Mouse (Mus musculus): ENCODE results near the gene Actr5. TPM values are rescaled to one million over a fixed set of nuclear protein-coding genes. Genes with fewer than 3 reads are reported as not detected.

Actr5 gene
- polyA plus RNA-seq (2015; fragmentation: Nextera tagmentation; extraction: Ambion mirVana): 5.6 and 6.1 TPM in 2 replicates

DNA sequence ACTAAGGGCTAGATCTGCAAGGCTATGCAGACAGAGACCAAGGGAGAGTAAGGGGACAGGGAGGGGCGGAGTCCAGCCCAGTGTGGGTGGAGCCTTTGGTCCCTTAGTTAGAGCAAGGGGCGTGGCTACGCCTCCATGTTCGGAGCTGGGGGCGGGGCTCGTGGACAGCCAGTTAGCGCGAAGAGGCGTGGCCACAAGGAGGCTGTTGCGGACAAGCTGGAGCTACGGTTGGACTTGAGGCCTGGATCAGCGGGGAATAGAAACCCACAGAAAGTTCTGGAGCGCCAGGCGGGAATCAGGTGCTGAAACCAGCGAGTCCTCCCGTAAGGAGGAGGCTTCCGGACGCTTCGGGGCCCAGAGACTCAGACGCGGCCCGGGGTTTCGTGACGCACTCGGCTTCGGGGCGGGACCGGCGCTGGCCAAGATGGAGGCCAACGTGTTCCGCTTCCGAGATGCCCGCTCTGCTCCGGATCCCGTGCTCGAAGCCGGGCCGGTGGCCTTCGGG, at the start of gene Actr5:
TSS of gene Actr5 (plus strand) at position 171 of the 505 bp plus-strand sequence.
- H3K9ac ChIP-seq (ENCODE audit: low read length): peak within 1 kb of the TSS; percentile 86
- peak within 1 kb of the TSS; percentile 83 for H3K4me2 ChIP-seq (ENCODE audit: low read depth, low read length)
- peaks cover 20% of the 10 kb centered on the region for H3K36me3 ChIP-seq (ENCODE audit: control insufficient read depth, insufficient read depth)
- H3K4me3 ChIP-seq (ENCODE audit: low read length): peak within 1 kb of the TSS; percentile 81
- H3K9me3 ChIP-seq (replicated peaks; ENCODE audit: control insufficient read depth, low read length): no peaks in the 10 kb centered on the region
- H3K27ac ChIP-seq (ENCODE audit: low read length): peak within 1 kb of the TSS; percentile 88
- WGBS: 0% methylated on average over 39 of the region's 39 CpGs
- H3K27me3 ChIP-seq (ENCODE audit: control insufficient read depth, insufficient read depth, low read length): peaks cover 8% of the 10 kb centered on the region; the same call in 1 of the 2 replicates
- peak; percentile 96 for ATAC-seq (replicated peaks; ENCODE audit: extremely low read depth, insufficient read depth, low FRiP score)
- peaks cover 9% of the 10 kb centered on the region; the same call in 1 of the 2 replicates for H3K4me1 ChIP-seq (ENCODE audit: control insufficient read depth, insufficient read depth, low read length)

DNA sequence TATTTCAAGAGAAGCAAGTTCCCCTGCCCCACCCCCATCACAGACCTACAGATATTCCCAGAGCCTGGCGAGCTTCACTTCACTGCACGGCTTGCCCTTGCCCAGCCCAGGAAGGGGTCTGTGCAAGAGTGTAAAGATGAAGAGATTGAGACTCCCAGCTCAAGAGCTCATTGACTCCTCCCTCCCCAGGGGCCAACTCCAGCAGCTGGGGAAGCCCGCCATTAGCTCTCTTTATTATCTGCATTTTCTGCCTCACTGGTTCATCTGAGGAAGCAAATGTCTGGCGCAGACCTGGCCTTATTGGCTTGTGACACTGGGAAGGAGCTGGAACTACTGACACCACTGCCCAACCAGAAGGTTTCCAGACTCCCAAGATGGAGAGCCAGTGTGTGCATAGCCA, 44.7 kb upstream of the Actr5 start:
- 40% methylated on average over 4 of the region's 4 CpGs for WGBS
- ATAC-seq (replicated peaks; ENCODE audit: extremely low read depth, insufficient read depth, low FRiP score): no peak
- Histone ChIP-seq H3K9me3 (replicated peaks; ENCODE audit: control insufficient read depth, low read length) (no peaks in the 10 kb centered on the region), H3K27ac (ENCODE audit: low read length) (no peak overlapping the region), H3K4me2 (ENCODE audit: low read depth, low read length) (no peak overlapping the region), H3K4me3 (ENCODE audit: low read length) (no peak overlapping the region), H3K9ac (ENCODE audit: low read length) (no peak overlapping the region), H3K27me3 (ENCODE audit: control insufficient read depth, insufficient read depth, low read length) (no peaks in the 10 kb centered on the region), H3K36me3 (ENCODE audit: control insufficient read depth, insufficient read depth) (no peaks in the 10 kb centered on the region), H3K4me1 (ENCODE audit: control insufficient read depth, insufficient read depth, low read length) (no peaks in the 10 kb centered on the region)

DNA sequence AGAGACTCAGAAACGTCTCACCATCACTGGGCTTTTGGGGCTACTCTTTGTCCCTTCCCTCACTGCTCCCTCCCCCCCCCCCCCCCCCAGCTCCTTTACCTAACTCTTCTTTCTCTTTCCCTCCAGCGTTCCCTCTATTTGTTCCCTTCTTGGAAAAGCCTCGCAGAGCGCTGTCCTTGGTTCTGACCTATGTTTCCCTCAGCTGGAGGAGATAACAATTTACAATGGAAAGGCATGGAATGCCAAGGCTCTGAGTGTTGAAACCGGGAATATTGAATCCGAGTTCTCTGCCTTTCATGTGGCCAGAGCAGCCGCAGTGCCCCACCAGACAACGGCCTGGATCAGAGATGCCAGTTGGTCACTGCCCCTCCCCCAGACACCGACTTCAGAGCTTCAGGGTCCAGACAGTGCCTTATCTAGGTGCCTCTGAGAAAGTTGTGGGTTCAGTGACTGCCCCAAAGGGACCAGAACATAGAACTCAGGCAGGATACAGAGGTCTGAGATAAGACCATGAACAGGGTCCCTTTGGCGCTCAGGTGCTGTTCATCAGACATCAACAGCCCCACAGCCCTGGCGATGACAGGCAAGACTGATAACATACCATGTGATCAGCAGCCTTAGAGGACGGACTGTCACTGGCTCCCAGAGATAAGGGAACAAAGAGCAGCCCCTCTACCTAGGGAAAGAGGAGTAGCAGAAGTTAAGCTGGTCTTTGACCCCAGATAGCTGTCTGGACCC, 39.9 kb upstream of the Actr5 start:
- no peak for ATAC-seq (replicated peaks; ENCODE audit: extremely low read depth, insufficient read depth, low FRiP score)
- Histone ChIP-seq H3K27ac (ENCODE audit: low read length) (no peak overlapping the region), H3K27me3 (ENCODE audit: control insufficient read depth, insufficient read depth, low read length) (no peaks in the 10 kb centered on the region), H3K4me2 (ENCODE audit: low read depth, low read length) (no peak overlapping the region), H3K9ac (ENCODE audit: low read length) (no peak overlapping the region), H3K36me3 (ENCODE audit: control insufficient read depth, insufficient read depth) (no peaks in the 10 kb centered on the region), H3K4me1 (ENCODE audit: control insufficient read depth, insufficient read depth, low read length) (no peaks in the 10 kb centered on the region), H3K4me3 (ENCODE audit: low read length) (no peak overlapping the region), H3K9me3 (replicated peaks; ENCODE audit: control insufficient read depth, low read length) (no peaks in the 10 kb centered on the region)
- WGBS: 5% methylated on average over 12 of the region's 12 CpGs

DNA sequence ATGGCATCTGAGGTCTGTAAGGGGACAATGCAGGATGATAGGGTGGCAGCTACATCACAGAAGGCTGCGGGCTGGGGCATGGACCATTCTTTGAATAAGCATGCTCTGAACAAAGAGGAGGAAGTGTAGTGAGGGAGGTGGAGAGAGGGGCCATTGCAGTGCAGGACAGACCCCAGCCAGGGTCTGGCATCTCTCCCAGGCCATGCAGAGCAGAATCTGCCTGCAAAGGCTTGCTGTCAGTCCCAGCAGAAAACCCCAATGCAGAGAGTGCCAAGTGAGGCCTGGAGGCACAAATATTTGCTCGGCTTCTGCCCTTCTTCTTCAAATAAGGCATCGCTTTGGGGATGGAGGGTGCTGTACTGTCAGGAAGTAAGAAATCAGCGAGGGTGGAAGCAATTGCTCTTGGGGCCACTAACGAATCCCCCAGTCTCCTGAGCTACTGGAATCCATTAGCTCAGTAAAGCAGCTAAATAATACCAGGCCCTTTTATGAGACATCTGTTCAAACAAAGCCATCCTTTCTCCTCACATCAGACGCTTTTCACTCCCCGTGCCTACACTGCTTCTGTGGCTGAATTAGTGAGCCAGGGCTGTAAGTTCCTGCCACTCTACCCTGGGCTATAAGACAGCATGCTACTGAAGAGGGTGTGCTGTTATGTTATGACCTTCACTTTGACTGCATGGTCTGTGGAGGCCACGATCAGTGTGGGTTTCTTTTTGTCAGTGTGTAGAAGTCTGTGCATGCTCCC, 36.0 kb upstream of the Actr5 start:
- no peak overlapping the region for H3K27ac ChIP-seq (ENCODE audit: low read length)
- WGBS: 58% methylated on average over 8 of the region's 8 CpGs

DNA sequence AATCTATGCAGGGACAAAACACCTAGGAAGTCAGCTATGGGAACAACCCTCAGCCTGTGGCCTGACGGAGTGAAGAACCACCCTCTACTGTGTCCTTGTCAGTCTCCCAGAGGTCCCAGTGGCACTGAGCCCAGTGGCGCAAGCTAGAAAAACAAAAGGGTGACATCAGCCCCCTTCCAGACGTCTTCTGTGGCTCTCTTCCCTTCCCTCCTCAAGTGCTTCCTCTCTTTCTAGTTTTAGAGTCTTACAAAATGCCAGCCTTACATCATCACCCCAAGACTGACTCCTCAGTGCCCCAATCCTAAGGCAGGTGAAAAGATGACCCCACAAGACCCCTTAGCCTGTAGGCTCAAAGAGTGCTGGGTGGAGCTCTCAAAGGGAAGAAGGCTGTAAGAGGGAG, 34.2 kb upstream of the Actr5 start:
- H3K27ac ChIP-seq (ENCODE audit: low read length): no peak overlapping the region
- no peaks in the 10 kb centered on the region for H3K4me1 ChIP-seq (ENCODE audit: control insufficient read depth, insufficient read depth, low read length)
- H3K4me2 ChIP-seq (ENCODE audit: low read depth, low read length): no peak overlapping the region
- H3K9ac ChIP-seq (ENCODE audit: low read length): no peak overlapping the region
- peaks cover 5% of the 10 kb centered on the region for H3K27me3 ChIP-seq (ENCODE audit: control insufficient read depth, insufficient read depth, low read length)
- WGBS: 29% methylated on average over 3 of the region's 3 CpGs
- no peak overlapping the region for H3K4me3 ChIP-seq (ENCODE audit: low read length)
- no peaks in the 10 kb centered on the region for H3K36me3 ChIP-seq (ENCODE audit: control insufficient read depth, insufficient read depth)
- no peak for ATAC-seq (replicated peaks; ENCODE audit: extremely low read depth, insufficient read depth, low FRiP score)
- H3K9me3 ChIP-seq (replicated peaks; ENCODE audit: control insufficient read depth, low read length): no peaks in the 10 kb centered on the region

More for the DNA sequence above, 36.0 kb upstream of the Actr5 start:
- Histone ChIP-seq H3K9me3 (replicated peaks; ENCODE audit: control insufficient read depth, low read length) (no peaks in the 10 kb centered on the region), H3K4me1 (ENCODE audit: control insufficient read depth, insufficient read depth, low read length) (no peaks in the 10 kb centered on the region), H3K9ac (ENCODE audit: low read length) (no peak overlapping the region), H3K36me3 (ENCODE audit: control insufficient read depth, insufficient read depth) (no peaks in the 10 kb centered on the region), H3K4me3 (ENCODE audit: low read length) (no peak overlapping the region), H3K27me3 (ENCODE audit: control insufficient read depth, insufficient read depth, low read length) (0 out of 2 replicates have a peak, but pooled peaks cover 2% of the 10 kb centered on the region), H3K4me2 (ENCODE audit: low read depth, low read length) (no peak overlapping the region)
- ATAC-seq (replicated peaks; ENCODE audit: extremely low read depth, insufficient read depth, low FRiP score): no peak

DNA sequence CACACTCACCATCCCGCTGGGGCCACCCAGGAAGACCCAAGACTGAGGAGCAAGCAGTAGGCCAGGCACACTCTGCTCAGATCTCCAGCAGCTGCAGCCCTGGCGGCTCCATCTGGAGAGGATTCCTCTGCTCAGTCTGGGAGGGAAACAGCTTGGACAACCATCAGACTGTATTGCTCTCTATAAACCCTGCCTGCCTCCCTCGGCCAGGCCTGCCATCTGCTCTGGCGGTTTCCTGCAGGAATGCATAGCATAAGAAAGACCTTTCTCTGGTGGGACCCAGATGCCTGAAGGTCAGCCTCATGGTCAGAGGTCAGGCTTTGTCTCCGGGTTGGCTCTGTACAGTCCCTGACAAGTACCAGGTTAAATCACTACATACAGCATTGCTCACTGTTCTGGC, 33.4 kb upstream of the Actr5 start:
- Histone ChIP-seq H3K27me3 (ENCODE audit: control insufficient read depth, insufficient read depth, low read length) (peaks cover 12% of the 10 kb centered on the region), H3K9ac (ENCODE audit: low read length) (no peak overlapping the region), H3K4me3 (ENCODE audit: low read length) (no peak overlapping the region), H3K4me1 (ENCODE audit: control insufficient read depth, insufficient read depth, low read length) (no peaks in the 10 kb centered on the region), H3K36me3 (ENCODE audit: control insufficient read depth, insufficient read depth) (no peaks in the 10 kb centered on the region), H3K27ac (ENCODE audit: low read length) (no peak overlapping the region), H3K4me2 (ENCODE audit: low read depth, low read length) (no peak overlapping the region), H3K9me3 (replicated peaks; ENCODE audit: control insufficient read depth, low read length) (no peaks in the 10 kb centered on the region)
- 41% methylated on average over 5 of the region's 5 CpGs for WGBS
- ATAC-seq (replicated peaks; ENCODE audit: extremely low read depth, insufficient read depth, low FRiP score): no peak

DNA sequence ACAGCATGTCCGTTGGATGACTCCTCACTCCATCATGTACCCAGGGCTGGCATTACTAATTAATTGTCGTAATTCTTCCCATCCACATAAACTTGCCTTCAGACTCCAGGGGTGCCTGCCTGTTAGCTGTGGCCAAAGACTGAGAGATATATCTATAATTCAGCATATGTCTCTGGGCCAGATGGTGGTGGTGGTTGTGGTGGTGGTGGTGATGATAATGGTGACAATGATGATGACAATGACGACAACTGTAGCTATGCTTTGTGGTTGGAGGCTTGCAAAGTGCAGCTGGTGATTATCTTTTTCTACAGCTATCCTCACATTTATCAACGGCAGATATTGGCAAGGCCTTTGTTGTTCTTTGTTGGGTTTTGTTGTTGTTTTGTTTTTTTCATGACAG, 31.3 kb upstream of the Actr5 start:
- Histone ChIP-seq H3K4me2 (ENCODE audit: low read depth, low read length) (no peak overlapping the region), H3K36me3 (ENCODE audit: control insufficient read depth, insufficient read depth) (no peaks in the 10 kb centered on the region), H3K4me3 (ENCODE audit: low read length) (no peak overlapping the region), H3K27me3 (ENCODE audit: control insufficient read depth, insufficient read depth, low read length) (peaks cover 12% of the 10 kb centered on the region), H3K9ac (ENCODE audit: low read length) (no peak overlapping the region), H3K4me1 (ENCODE audit: control insufficient read depth, insufficient read depth, low read length) (no peaks in the 10 kb centered on the region), H3K9me3 (replicated peaks; ENCODE audit: control insufficient read depth, low read length) (no peaks in the 10 kb centered on the region), H3K27ac (ENCODE audit: low read length) (no peak overlapping the region)
- 72% methylated on average over 4 of the region's 4 CpGs for WGBS
- ATAC-seq (replicated peaks; ENCODE audit: extremely low read depth, insufficient read depth, low FRiP score): no peak

DNA sequence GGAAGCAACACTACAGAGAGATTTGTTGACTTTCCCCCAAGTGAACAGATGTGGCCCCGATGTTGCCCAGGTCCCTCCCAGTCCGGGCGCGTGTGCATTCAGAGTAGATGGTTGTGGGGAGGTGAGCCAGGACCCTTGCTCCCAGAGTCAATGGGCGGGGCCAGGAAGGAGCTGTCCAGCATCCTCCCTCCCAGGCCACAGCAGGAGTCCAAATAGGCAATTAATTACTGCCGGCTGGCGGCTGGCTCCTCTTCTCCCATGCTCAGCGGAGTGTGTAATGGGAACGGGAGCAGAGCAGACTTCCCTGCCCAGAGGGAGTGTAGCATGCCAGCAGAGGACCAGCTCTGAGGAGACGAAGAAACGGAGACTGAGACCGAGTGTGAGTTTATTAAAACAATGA, 29.6 kb upstream of the Actr5 start:
- Histone ChIP-seq H3K9me3 (replicated peaks; ENCODE audit: control insufficient read depth, low read length) (no peaks in the 10 kb centered on the region), H3K4me2 (ENCODE audit: low read depth, low read length) (no peak overlapping the region), H3K4me1 (ENCODE audit: control insufficient read depth, insufficient read depth, low read length) (no peaks in the 10 kb centered on the region), H3K27ac (ENCODE audit: low read length) (no peak overlapping the region), H3K36me3 (ENCODE audit: control insufficient read depth, insufficient read depth) (no peaks in the 10 kb centered on the region), H3K27me3 (ENCODE audit: control insufficient read depth, insufficient read depth, low read length) (peaks cover 25% of the 10 kb centered on the region), H3K4me3 (ENCODE audit: low read length) (no peak overlapping the region), H3K9ac (ENCODE audit: low read length) (no peak overlapping the region)
- 2% methylated on average over 12 of the region's 12 CpGs for WGBS
- no peak for ATAC-seq (replicated peaks; ENCODE audit: extremely low read depth, insufficient read depth, low FRiP score)

DNA sequence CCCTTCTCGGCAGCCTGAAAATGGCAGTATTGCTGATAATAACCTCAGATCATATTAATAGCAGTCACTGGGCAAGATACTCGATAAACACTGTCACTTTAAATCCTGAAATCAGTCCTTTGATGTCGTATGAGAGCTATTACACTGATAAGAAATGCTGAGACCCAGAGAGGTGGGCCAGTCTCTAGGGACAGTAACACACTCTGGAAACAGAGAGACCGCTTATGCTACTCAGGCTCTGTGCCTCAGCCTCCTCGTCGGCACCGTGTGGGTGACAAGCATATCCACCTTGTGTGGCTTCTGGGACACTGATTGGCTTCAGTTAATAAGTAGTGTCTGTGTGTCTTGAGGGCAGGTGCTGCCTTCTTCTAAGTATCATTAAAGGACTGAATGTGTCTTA, 29.1 kb upstream of the Actr5 start:
- Histone ChIP-seq H3K4me1 (ENCODE audit: control insufficient read depth, insufficient read depth, low read length) (no peaks in the 10 kb centered on the region), H3K9ac (ENCODE audit: low read length) (no peak overlapping the region), H3K27ac (ENCODE audit: low read length) (no peak overlapping the region), H3K27me3 (ENCODE audit: control insufficient read depth, insufficient read depth, low read length) (peaks cover 26% of the 10 kb centered on the region), H3K36me3 (ENCODE audit: control insufficient read depth, insufficient read depth) (no peaks in the 10 kb centered on the region), H3K4me2 (ENCODE audit: low read depth, low read length) (no peak overlapping the region), H3K9me3 (replicated peaks; ENCODE audit: control insufficient read depth, low read length) (no peaks in the 10 kb centered on the region), H3K4me3 (ENCODE audit: low read length) (no peak overlapping the region)
- 26% methylated on average over 7 of the region's 7 CpGs for WGBS
- ATAC-seq (replicated peaks; ENCODE audit: extremely low read depth, insufficient read depth, low FRiP score): no peak

Measured in heart, embryonic 16.5 days (tissue).